Mouse (Mus musculus) lung, postnatal 0 days (tissue): ENCODE measurements at regions not wholly inside any gene's neighbourhood (a gene's known extent, or its start where the extent isn't known, plus 50 kb on each side); places are given as distances from the start of the nearest gene placed in this dataset.

Source experiments
- ATAC-seq: fragments of 200-750 bp; cut with Nextera tagmentation; 2 replicates; pipeline ENCODE4 v1.8.0; 2017; ENCODE audit warnings: moderate library complexity
- DNase-seq: peaks from one replicate; pipeline ENCODE4 v3.0.0-alpha.2; 2016; ENCODE audit warnings: low spot score
- H3K27ac ChIP-seq: fragments of 300-500 bp; sonication (generic); 2 replicates; pipeline ENCODE4 v1.5.1; 2014; ENCODE audit warnings: antibody characterized with exemption, mild to moderate bottlenecking, low read length, mixed read lengths
- H3K27me3 ChIP-seq: fragments of 300-500 bp; sonication (generic); replicated peaks from 2 replicates; pipeline ENCODE4 v1.6.1; 2014; ENCODE audit warnings: low read length, mixed read lengths; ENCODE audit not compliant: insufficient read depth
- H3K36me3 ChIP-seq: fragments of 300-500 bp; sonication (generic); 2 replicates; pipeline ENCODE4 v1.6.1; 2014; ENCODE audit warnings: low read length, mixed read lengths; ENCODE audit not compliant: insufficient read depth
- H3K4me1 ChIP-seq: fragments of 300-500 bp; sonication (generic); 2 replicates; pipeline ENCODE4 v1.6.1; 2014; ENCODE audit warnings: antibody characterized with exemption, low read depth, low read length, mixed read lengths; ENCODE audit not compliant: insufficient read depth
- H3K4me2 ChIP-seq: fragments of 300-500 bp; sonication (generic); replicated peaks from 2 replicates; pipeline ENCODE4 v1.6.1; 2014; ENCODE audit warnings: low read depth, mild to moderate bottlenecking, low read length, moderate library complexity, mixed read lengths
- H3K4me3 ChIP-seq: fragments of 300-500 bp; sonication (generic); 2 replicates; pipeline ENCODE4 v1.5.1; 2014; ENCODE audit warnings: low read depth, low read length
- H3K9ac ChIP-seq: fragments of 300-500 bp; sonication (generic); replicated peaks from 2 replicates; pipeline ENCODE4 v1.6.1; 2014; ENCODE audit warnings: low read depth, mild to moderate bottlenecking
- H3K9me3 ChIP-seq: fragments of 300-500 bp; sonication (generic); 2 replicates; pipeline ENCODE4 v1.6.1; 2016; ENCODE audit warnings: low read length, mixed read lengths
- CTCF ChIP-seq: IDR thresholded peaks from 2 replicates; pipeline ENCODE4 v1.5.1; 2016; ENCODE audit warnings: antibody characterized with exemption, mild to moderate bottlenecking
- EP300 ChIP-seq: IDR thresholded peaks from 2 replicates; pipeline ENCODE4 v1.6.1; 2016; ENCODE audit warnings: antibody characterized with exemption, mild to moderate bottlenecking, control low read depth
- WGBS: fragments of 180-500 bp; shearing (Covaris S2); extraction: QIAGEN DNeasy Blood & Tissue Kit; methylation state at CpG from one replicate; pipeline ENCODE4 v1.1.7; 2014; 5-methylcytosine and 5-hydroxymethylcytosine counted together

GRCm38 (mm10) chr6:36097391-36097790 lies 290.5 kb upstream of the Chrm2 start:
- no peaks in the 10 kb centered on the region for H3K4me1 ChIP-seq
- no peaks in the 10 kb centered on the region for H3K9me3 ChIP-seq
- H3K27me3 ChIP-seq, result no peaks in the 10 kb centered on the region
- no peaks in the 10 kb centered on the region for H3K36me3 ChIP-seq
- no peak overlapping the region for H3K4me2 ChIP-seq
- H3K4me3 ChIP-seq, result no peak overlapping the region
- DNase-seq (no peak), ATAC-seq (no peak)
- no peak overlapping the region for H3K9ac ChIP-seq
- H3K27ac ChIP-seq, result no peak overlapping the region
- TF ChIP-seq EP300, result no peak
- no peak for TF ChIP-seq CTCF
- 25% methylated on average over 2 of the region's 2 CpGs for WGBS

- H3K9ac ChIP-seq, result no peak overlapping the region
- no peak overlapping the region for H3K4me3 ChIP-seq
- H3K4me2 ChIP-seq, result no peak overlapping the region
- no peaks in the 10 kb centered on the region for H3K9me3 ChIP-seq
- ATAC-seq, result no peak
- 62% methylated on average over 4 of the region's 4 CpGs for WGBS
- H3K27ac ChIP-seq, result no peak overlapping the region
- H3K4me1 ChIP-seq, result no peaks in the 10 kb centered on the region
- DNase-seq, result no peak
- H3K36me3 ChIP-seq, result no peaks in the 10 kb centered on the region
- H3K27me3 ChIP-seq, result no peaks in the 10 kb centered on the region
- TF ChIP-seq CTCF (no peak), EP300 (no peak)
These were observed 289.7 kb upstream of the Chrm2 start for GRCm38 (mm10) chr6:36098179-36098578.

GRCm38 (mm10) chr6:36108830-36109229 lies 279.1 kb upstream of the Chrm2 start:
- no peak overlapping the region for H3K27ac ChIP-seq
- DNase-seq, result peak; percentile 9
- H3K4me2 ChIP-seq, result no peak overlapping the region

GRCm38 (mm10) chr6:36137223-36137622 lies 250.7 kb upstream of the Chrm2 start:
- Histone ChIP-seq H3K9ac (no peak overlapping the region), H3K4me3 (no peak overlapping the region), H3K4me1 (no peaks in the 10 kb centered on the region), H3K27ac (no peak overlapping the region), H3K4me2 (no peak overlapping the region), H3K36me3 (no peaks in the 10 kb centered on the region), H3K27me3 (no peaks in the 10 kb centered on the region), H3K9me3 (no peaks in the 10 kb centered on the region)
- TF ChIP-seq CTCF, result no peak
- TF ChIP-seq EP300, result no peak
- no peak for ATAC-seq
- 63% methylated on average over 1 of the region's 1 CpGs for WGBS
- peak; percentile 12 for DNase-seq

More at GRCm38 (mm10) chr6:36108830-36109229, 279.1 kb upstream of the Chrm2 start:
- Histone ChIP-seq H3K9me3 (no peaks in the 10 kb centered on the region), H3K4me3 (no peak overlapping the region), H3K9ac (no peak overlapping the region), H3K36me3 (no peaks in the 10 kb centered on the region), H3K4me1 (no peaks in the 10 kb centered on the region), H3K27me3 (no peaks in the 10 kb centered on the region)
- WGBS, result 4% methylated on average over 1 of the region's 1 CpGs
- no peak for TF ChIP-seq CTCF
- TF ChIP-seq EP300, result no peak
- no peak for ATAC-seq

- Histone ChIP-seq H3K9ac (no peak overlapping the region), H3K4me3 (no peak overlapping the region), H3K36me3 (no peaks in the 10 kb centered on the region), H3K9me3 (no peaks in the 10 kb centered on the region), H3K4me2 (no peak overlapping the region), H3K4me1 (no peaks in the 10 kb centered on the region), H3K27me3 (no peaks in the 10 kb centered on the region), H3K27ac (no peak overlapping the region)
- 85% methylated on average over 1 of the region's 1 CpGs for WGBS
- TF ChIP-seq CTCF, result no peak
- no peak for TF ChIP-seq EP300
- ATAC-seq (no peak), DNase-seq (no peak)
These were observed 240.6 kb upstream of the Chrm2 start for GRCm38 (mm10) chr6:36147267-36147666.

GRCm38 (mm10) chr6:36174514-36174913 lies 213.4 kb upstream of the Chrm2 start:
- no peaks in the 10 kb centered on the region for H3K9me3 ChIP-seq
- TF ChIP-seq EP300 (no peak), CTCF (no peak)
- ATAC-seq, result no peak

GRCm38 (mm10) chr6:36175112-36175511 lies 212.8 kb upstream of the Chrm2 start:
- TF ChIP-seq CTCF (no peak), EP300 (peak; percentile 44; the same call in 1 of the 2 replicates)
- WGBS, result 23% methylated on average over 3 of the region's 3 CpGs
- Histone ChIP-seq H3K27ac (no peak overlapping the region), H3K4me3 (no peak overlapping the region), H3K36me3 (no peaks in the 10 kb centered on the region), H3K4me1 (no peaks in the 10 kb centered on the region), H3K27me3 (no peaks in the 10 kb centered on the region), H3K4me2 (no peak overlapping the region), H3K9me3 (no peaks in the 10 kb centered on the region), H3K9ac (no peak overlapping the region)
- ATAC-seq (peak; percentile 96), DNase-seq (peak; percentile 86)

More at GRCm38 (mm10) chr6:36174514-36174913, 213.4 kb upstream of the Chrm2 start:
- H3K27ac ChIP-seq, result no peak overlapping the region
- H3K4me2 ChIP-seq, result no peak overlapping the region
- DNase-seq, result no peak
- no peak overlapping the region for H3K9ac ChIP-seq
- H3K4me1 ChIP-seq, result no peaks in the 10 kb centered on the region
- no peaks in the 10 kb centered on the region for H3K27me3 ChIP-seq
- no peak overlapping the region for H3K4me3 ChIP-seq
- H3K36me3 ChIP-seq, result no peaks in the 10 kb centered on the region
